Mouse (Mus musculus) midbrain, embryonic 15.5 days (tissue): ENCODE data around the gene 5730522E02Rik. TPM values are rescaled to one million over a fixed set of nuclear protein-coding genes. Genes with fewer than 3 reads are reported as not detected.

ENCODE experiments used
- ATAC-seq: fragments of 200-750 bp; cut with Nextera tagmentation; replicated peaks from 2 replicates; pipeline ENCODE4 v1.8.0; 2017; ENCODE audit warnings: moderate TSS enrichment
- H3K27ac ChIP-seq: fragments of 300-500 bp; sonication (generic); 2 replicates; pipeline ENCODE4 v1.5.1; 2015; ENCODE audit warnings: mild to moderate bottlenecking, inconsistent platforms
- H3K27me3 ChIP-seq: fragments of 300-500 bp; sonication (generic); replicated peaks from 2 replicates; pipeline ENCODE4 v1.6.1; 2015; ENCODE audit warnings: inconsistent platforms
- H3K36me3 ChIP-seq: fragments of 300-500 bp; sonication (generic); replicated peaks from 2 replicates; pipeline ENCODE4 v1.6.1; 2015; ENCODE audit warnings: inconsistent platforms
- H3K4me1 ChIP-seq: fragments of 300-500 bp; sonication (generic); 2 replicates; pipeline ENCODE4 v1.6.1; 2015; ENCODE audit warnings: inconsistent platforms
- H3K4me2 ChIP-seq: fragments of 300-500 bp; sonication (generic); 2 replicates; pipeline ENCODE4 v1.6.1; 2015; ENCODE audit warnings: inconsistent platforms, mild to moderate bottlenecking, moderate library complexity
- H3K4me3 ChIP-seq: fragments of 300-500 bp; sonication (generic); 2 replicates; pipeline ENCODE4 v1.5.1; 2015; ENCODE audit warnings: mild to moderate bottlenecking, inconsistent platforms
- H3K9ac ChIP-seq: fragments of 300-500 bp; sonication (generic); 2 replicates; pipeline ENCODE4 v1.6.1; 2015; ENCODE audit warnings: mild to moderate bottlenecking, inconsistent platforms
- H3K9me3 ChIP-seq: fragments of 300-500 bp; sonication (generic); 2 replicates; pipeline ENCODE4 v1.6.1; 2016; ENCODE audit warnings: inconsistent platforms
- WGBS: fragments of 180-500 bp; shearing (Covaris S2); methylation state at CpG from one replicate; pipeline ENCODE4 v1.1.7; 2015; ENCODE audit warnings: mixed read lengths; 5-methylcytosine and 5-hydroxymethylcytosine counted together
- polyA plus RNA-seq: library from polyadenylated mRNA; unstranded; fragments of >200 nt; fragmentation: Nextera tagmentation; extraction: Ambion mirVana; gene quantifications from 2 replicates; pipeline ENCODE4 v1.2.1, GENCODE M21; 2015

The 5730522E02Rik gene
- polyA plus RNA-seq, 1 experiment from 2014 or later = 16.8 TPM

GRCm38 (mm10) chr11:26075536-26075935, 135.0 kb downstream of the 5730522E02Rik start:
- no peaks in the 10 kb centered on the region for H3K36me3 ChIP-seq
- no peak overlapping the region for H3K4me3 ChIP-seq
- 0 out of 2 replicates have a peak, but pooled peaks cover 2% of the 10 kb centered on the region for H3K4me1 ChIP-seq
- H3K27me3 ChIP-seq = no peaks in the 10 kb centered on the region
- H3K4me2 ChIP-seq = no peak overlapping the region
- H3K9me3 ChIP-seq = no peaks in the 10 kb centered on the region
- no peak overlapping the region for H3K27ac ChIP-seq
- no peak for ATAC-seq
- 72% methylated on average over 6 of the region's 6 CpGs for WGBS
- no peak overlapping the region for H3K9ac ChIP-seq

- Histone ChIP-seq H3K9me3 (no peaks in the 10 kb centered on the region), H3K4me3 (no peak overlapping the region), H3K36me3 (no peaks in the 10 kb centered on the region), H3K9ac (no peak overlapping the region), H3K27ac (no peak overlapping the region), H3K4me2 (no peak overlapping the region), H3K27me3 (no peaks in the 10 kb centered on the region), H3K4me1 (0 out of 2 replicates have a peak, but pooled peaks cover 2% of the 10 kb centered on the region)
- WGBS = 39% methylated on average over 8 of the region's 8 CpGs
- ATAC-seq = peak; percentile 92
These were observed 136.8 kb downstream of the 5730522E02Rik start for GRCm38 (mm10) chr11:26073638-26074294.

GRCm38 (mm10) chr11:26072101-26072500, 138.5 kb downstream of the 5730522E02Rik start:
- H3K27ac ChIP-seq = no peak overlapping the region
- WGBS = 51% methylated on average over 4 of the region's 4 CpGs
- ATAC-seq = 0 out of 2 replicates have a peak, but pooled peaks have one; percentile 32

GRCm38 (mm10) chr11:26063252-26063651, 147.3 kb downstream of the 5730522E02Rik start:
- Histone ChIP-seq H3K36me3 (no peaks in the 10 kb centered on the region), H3K9me3 (no peaks in the 10 kb centered on the region), H3K9ac (no peak overlapping the region), H3K27me3 (no peaks in the 10 kb centered on the region), H3K4me3 (no peak overlapping the region), H3K4me2 (no peak overlapping the region), H3K27ac (no peak overlapping the region), H3K4me1 (peaks cover 10% of the 10 kb centered on the region)
- peak; percentile 45; the same call in 1 of the 2 replicates for ATAC-seq
- 30% methylated on average over 2 of the region's 2 CpGs for WGBS

More at GRCm38 (mm10) chr11:26072101-26072500, 138.5 kb downstream of the 5730522E02Rik start:
- Histone ChIP-seq H3K36me3 (no peaks in the 10 kb centered on the region), H3K4me2 (no peak overlapping the region), H3K4me1 (0 out of 2 replicates have a peak, but pooled peaks cover 2% of the 10 kb centered on the region), H3K4me3 (no peak overlapping the region), H3K9ac (no peak overlapping the region), H3K9me3 (no peaks in the 10 kb centered on the region), H3K27me3 (no peaks in the 10 kb centered on the region)

- H3K36me3 ChIP-seq = no peaks in the 10 kb centered on the region
- H3K4me2 ChIP-seq = no peak overlapping the region
- no peak overlapping the region for H3K9ac ChIP-seq
- no peak overlapping the region for H3K4me3 ChIP-seq
- no peaks in the 10 kb centered on the region for H3K9me3 ChIP-seq
- H3K27me3 ChIP-seq = no peaks in the 10 kb centered on the region
- ATAC-seq = peak; percentile 57; the same call in 1 of the 2 replicates
- H3K4me1 ChIP-seq = peaks cover 10% of the 10 kb centered on the region
- WGBS = 44% methylated on average over 8 of the region's 8 CpGs
- H3K27ac ChIP-seq = peak overlapping the region; percentile 15; the same call in 1 of the 2 replicates
These were observed 149.0 kb downstream of the 5730522E02Rik start for GRCm38 (mm10) chr11:26061471-26062137.

GRCm38 (mm10) chr11:26013527-26013926, 197.0 kb downstream of the 5730522E02Rik start:
- Histone ChIP-seq H3K27ac (no peak overlapping the region), H3K27me3 (no peaks in the 10 kb centered on the region), H3K4me2 (no peak overlapping the region), H3K4me1 (no peaks in the 10 kb centered on the region; the same call in 1 of the 2 replicates), H3K9ac (no peak overlapping the region), H3K4me3 (no peak overlapping the region), H3K36me3 (no peaks in the 10 kb centered on the region), H3K9me3 (no peaks in the 10 kb centered on the region)
- no peak for ATAC-seq
- WGBS = 63% methylated on average over 2 of the region's 2 CpGs

GRCm38 (mm10) chr11:26004018-26004417, 206.5 kb downstream of the 5730522E02Rik start:
- no peak overlapping the region for H3K9ac ChIP-seq
- 71% methylated on average over 4 of the region's 4 CpGs for WGBS
- H3K27me3 ChIP-seq = no peaks in the 10 kb centered on the region
- no peak overlapping the region for H3K4me3 ChIP-seq
- no peaks in the 10 kb centered on the region for H3K36me3 ChIP-seq
- no peak overlapping the region for H3K27ac ChIP-seq
- ATAC-seq = no peak
- H3K4me2 ChIP-seq = no peak overlapping the region
- no peaks in the 10 kb centered on the region for H3K4me1 ChIP-seq
- no peaks in the 10 kb centered on the region for H3K9me3 ChIP-seq

GRCm38 (mm10) chr11:25999738-26000137, 210.8 kb downstream of the 5730522E02Rik start:
- ATAC-seq = no peak
- H3K27ac ChIP-seq = no peak overlapping the region

GRCm38 (mm10) chr11:25997469-25997868, 213.1 kb downstream of the 5730522E02Rik start:
- no peaks in the 10 kb centered on the region for H3K27me3 ChIP-seq
- no peaks in the 10 kb centered on the region for H3K9me3 ChIP-seq
- no peak for ATAC-seq
- no peaks in the 10 kb centered on the region for H3K4me1 ChIP-seq
- whole genome bisulfite sequencing = 73% methylated on average over 4 of the region's 4 CpGs
- H3K4me2 ChIP-seq = no peak overlapping the region
- no peak overlapping the region for H3K9ac ChIP-seq
- no peaks in the 10 kb centered on the region for H3K36me3 ChIP-seq
- H3K27ac ChIP-seq = no peak overlapping the region
- no peak overlapping the region for H3K4me3 ChIP-seq

More at GRCm38 (mm10) chr11:25999738-26000137, 210.8 kb downstream of the 5730522E02Rik start:
- no peak overlapping the region for H3K4me2 ChIP-seq
- H3K36me3 ChIP-seq = no peaks in the 10 kb centered on the region
- no peak overlapping the region for H3K9ac ChIP-seq
- no peaks in the 10 kb centered on the region for H3K27me3 ChIP-seq
- H3K9me3 ChIP-seq = no peaks in the 10 kb centered on the region
- no peak overlapping the region for H3K4me3 ChIP-seq
- 72% methylated on average over 5 of the region's 5 CpGs for WGBS
- no peaks in the 10 kb centered on the region for H3K4me1 ChIP-seq

- WGBS = 24% methylated on average over 2 of the region's 2 CpGs
These were observed 216.4 kb downstream of the 5730522E02Rik start for GRCm38 (mm10) chr11:25994128-25994527.

GRCm38 (mm10) chr11:25992216-25992615, 218.3 kb downstream of the 5730522E02Rik start:
- WGBS = 82% methylated on average over 1 of the region's 1 CpGs
- no peaks in the 10 kb centered on the region for H3K4me1 ChIP-seq

More at GRCm38 (mm10) chr11:25994128-25994527, 216.4 kb downstream of the 5730522E02Rik start:
- H3K4me3 ChIP-seq = no peak overlapping the region
- no peak overlapping the region for H3K27ac ChIP-seq
- H3K36me3 ChIP-seq = no peaks in the 10 kb centered on the region
- H3K27me3 ChIP-seq = no peaks in the 10 kb centered on the region
- H3K4me1 ChIP-seq = no peaks in the 10 kb centered on the region
- H3K4me2 ChIP-seq = no peak overlapping the region
- no peak overlapping the region for H3K9ac ChIP-seq
- no peak for ATAC-seq
- H3K9me3 ChIP-seq = no peaks in the 10 kb centered on the region

GRCm38 (mm10) chr11:25978736-25979276, 231.8 kb downstream of the 5730522E02Rik start:
- H3K9ac ChIP-seq = no peak overlapping the region
- no peaks in the 10 kb centered on the region for H3K36me3 ChIP-seq
- ATAC-seq = no peak
- no peak overlapping the region for H3K4me2 ChIP-seq
- no peaks in the 10 kb centered on the region for H3K9me3 ChIP-seq
- 55% methylated on average over 5 of the region's 5 CpGs for WGBS
- H3K27me3 ChIP-seq = no peaks in the 10 kb centered on the region
- no peak overlapping the region for H3K27ac ChIP-seq
- H3K4me1 ChIP-seq = no peaks in the 10 kb centered on the region
- H3K4me3 ChIP-seq = no peak overlapping the region

More at GRCm38 (mm10) chr11:25992216-25992615, 218.3 kb downstream of the 5730522E02Rik start:
- Histone ChIP-seq H3K27me3 (no peaks in the 10 kb centered on the region), H3K4me2 (no peak overlapping the region), H3K9me3 (no peaks in the 10 kb centered on the region), H3K4me3 (no peak overlapping the region), H3K9ac (no peak overlapping the region), H3K27ac (no peak overlapping the region), H3K36me3 (no peaks in the 10 kb centered on the region)
- ATAC-seq = peak; percentile 25; the same call in 1 of the 2 replicates
